Mouse (Mus musculus) NIH3T3 (cell line): ENCODE data around the gene Impg2.

Experiments
- DNase-seq: peaks from one replicate; pipeline ENCODE4 v3.0.0-alpha.2; 2012; ENCODE audit warnings: low read depth

Impg2 gene

GRCm38 (mm10) chr16:56204051-56204450, at the start of gene Impg2:
TSS of gene Impg2 (plus strand) at chr16:56204313.
- no peak for DNase-seq

- DNase-seq = peak; percentile 56
Observed at GRCm38 (mm10) chr16:56163466-56163865, 40.6 kb upstream of the Impg2 start.

DNA sequence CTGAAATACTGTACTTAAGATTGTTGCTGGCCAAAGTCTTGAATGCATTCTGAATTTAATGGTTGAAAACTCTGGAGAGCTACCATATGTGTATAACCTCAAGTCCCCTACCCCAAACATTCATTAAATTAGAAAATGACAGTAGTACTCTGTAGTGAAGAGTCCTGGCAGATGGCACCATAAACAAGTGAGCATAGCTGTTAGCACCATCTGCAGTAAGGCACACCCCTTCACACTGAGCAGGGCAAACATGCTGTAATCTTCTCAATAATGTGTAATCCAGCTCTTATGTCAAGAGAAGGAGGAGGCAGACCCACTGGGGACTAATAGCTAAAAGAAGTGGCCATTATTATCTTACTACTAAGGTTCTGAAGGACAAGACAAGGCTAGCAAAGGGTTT, 33.9 kb upstream of the Impg2 start:
- DNase-seq = no peak

- DNase-seq = peak; percentile 9
Observed at GRCm38 (mm10) chr16:56175867-56176581, 28.1 kb upstream of the Impg2 start.

- DNase-seq = no peak
Observed at GRCm38 (mm10) chr16:56186863-56187262, 17.2 kb upstream of the Impg2 start.

- no peak for DNase-seq
Observed at GRCm38 (mm10) chr16:56188198-56188597, 15.9 kb upstream of the Impg2 start.

- no peak for DNase-seq
Observed at GRCm38 (mm10) chr16:56212740-56213139, 8.6 kb downstream of the Impg2 start.

- no peak for DNase-seq
Observed at GRCm38 (mm10) chr16:56227686-56228085, 23.6 kb downstream of the Impg2 start.

DNA sequence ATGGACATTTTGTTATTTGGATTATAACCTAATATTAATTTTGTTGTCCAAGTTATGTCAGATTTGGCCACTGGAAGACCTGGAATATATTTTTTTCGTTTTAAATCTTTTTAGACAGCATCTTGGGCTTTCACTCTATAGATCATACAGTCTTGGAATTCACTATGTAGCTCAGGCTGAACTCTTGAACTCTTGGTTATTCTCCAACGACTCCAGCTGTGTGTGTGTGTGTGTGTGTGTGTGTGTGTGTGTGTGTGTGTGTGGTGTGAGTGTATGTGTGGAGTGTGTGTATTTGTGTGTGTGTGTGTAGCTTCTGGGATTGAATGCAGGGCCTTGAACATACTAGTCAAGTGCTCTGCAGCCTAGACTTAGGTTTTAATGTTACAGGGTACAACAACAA, 25.3 kb downstream of the Impg2 start:
- DNase-seq = no peak

DNA sequence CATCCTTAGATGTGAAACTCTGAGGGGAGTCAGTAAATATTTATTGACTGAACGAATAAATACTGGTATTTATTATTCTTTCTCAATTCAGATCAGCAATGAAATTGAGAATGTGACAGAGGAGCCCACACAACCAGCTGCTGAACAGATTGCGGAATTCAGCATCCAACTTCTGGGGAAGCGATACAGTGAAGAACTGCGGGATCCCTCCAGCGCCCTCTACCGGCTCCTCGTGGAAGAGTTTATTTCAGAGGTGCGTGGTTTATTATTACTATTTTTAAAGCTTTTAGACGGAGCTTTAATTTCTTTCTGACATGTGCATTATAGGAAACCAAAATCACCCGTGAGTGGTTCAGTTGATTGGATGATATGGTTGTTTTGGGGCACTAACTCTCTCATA, 27.2 kb downstream of the Impg2 start:
- DNase-seq = peak; percentile 21

DNA sequence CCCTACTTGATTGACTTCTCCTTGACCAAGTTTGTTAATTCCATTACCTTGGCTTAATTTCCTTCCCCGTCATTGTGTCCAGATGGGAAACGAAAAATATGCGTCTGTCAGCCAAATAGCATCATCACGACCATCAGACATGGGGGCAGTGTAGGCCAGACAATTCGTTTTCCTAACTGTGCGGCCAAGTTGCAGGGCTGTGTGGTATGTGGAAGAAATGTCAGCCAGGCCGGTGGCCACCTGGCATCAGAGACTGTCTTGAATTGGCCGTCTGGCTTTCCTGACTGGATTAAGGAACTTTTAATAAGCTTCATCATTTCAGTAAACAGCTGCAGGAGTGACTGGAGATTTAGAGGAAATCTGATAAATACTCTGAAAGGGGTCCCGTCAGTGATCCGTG, 28.6 kb downstream of the Impg2 start:
- DNase-seq = no peak

GRCm38 (mm10) chr16:56246031-56246430, 41.9 kb downstream of the Impg2 start:
- DNase-seq = peak; percentile 38

DNA sequence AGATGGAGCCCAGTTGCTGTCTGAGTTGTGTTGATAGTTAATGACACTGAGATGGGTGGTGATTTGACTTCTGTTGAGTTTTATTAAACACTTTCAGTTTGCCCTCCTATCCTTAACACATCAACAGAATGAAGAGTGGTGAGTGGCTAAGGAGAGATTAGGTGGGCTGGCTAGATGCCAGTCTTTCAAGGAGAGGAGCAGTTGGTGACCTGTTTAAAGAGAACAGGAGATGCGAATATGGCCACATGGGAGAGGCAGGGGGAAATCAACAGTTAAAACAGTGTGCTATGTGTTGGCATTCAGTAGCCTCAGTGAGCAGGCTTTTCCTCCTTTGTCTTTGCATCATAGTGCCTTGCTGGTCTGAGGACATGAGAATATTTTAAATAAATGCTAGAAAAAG, 69.8 kb downstream of the Impg2 start:
- no peak for DNase-seq

GRCm38 (mm10) chr16:56279060-56279459, 74.9 kb downstream of the Impg2 start:
- DNase-seq = no peak

DNA sequence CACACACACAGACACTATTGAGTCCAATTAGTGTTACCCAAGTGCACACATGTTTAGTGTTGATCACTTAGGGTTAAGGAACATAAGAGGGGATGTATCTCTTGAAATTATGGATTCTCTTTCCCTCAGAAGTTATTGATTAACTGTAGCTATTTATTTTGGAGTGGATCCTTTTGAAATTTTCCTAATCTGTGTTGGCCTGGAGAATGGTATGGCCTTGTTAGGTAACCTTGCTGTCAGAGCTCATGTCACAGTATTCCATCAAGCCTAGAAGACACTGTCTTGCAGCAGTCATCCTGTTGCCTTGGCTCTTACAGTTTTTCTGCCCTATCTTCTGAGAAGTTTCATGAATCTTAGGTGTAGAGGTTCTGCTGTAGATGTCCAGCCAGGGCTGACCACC, 75.6 kb downstream of the Impg2 start:
- no peak for DNase-seq

GRCm38 (mm10) chr16:56281336-56281735, 77.2 kb downstream of the Impg2 start:
- DNase-seq = no peak

DNA sequence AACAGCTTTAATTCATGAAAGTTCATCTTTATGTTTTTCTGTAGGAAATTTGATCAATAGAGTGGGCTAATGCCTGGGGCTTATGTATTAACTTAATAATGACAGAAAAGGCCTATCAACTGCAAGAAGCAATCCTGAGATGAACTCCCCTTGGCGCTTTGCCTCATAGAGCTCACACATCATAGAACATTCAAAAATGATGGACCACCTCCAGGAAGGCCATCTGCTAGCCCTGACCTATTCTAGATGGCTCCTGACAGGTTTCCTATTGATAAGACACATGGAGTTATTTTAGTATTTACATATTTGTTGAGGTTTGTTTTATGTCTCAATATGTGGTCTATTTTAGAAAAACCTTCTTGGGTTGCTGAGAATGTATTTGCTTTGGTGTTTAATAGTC, 79.2 kb downstream of the Impg2 start:
- no peak for DNase-seq

DNA sequence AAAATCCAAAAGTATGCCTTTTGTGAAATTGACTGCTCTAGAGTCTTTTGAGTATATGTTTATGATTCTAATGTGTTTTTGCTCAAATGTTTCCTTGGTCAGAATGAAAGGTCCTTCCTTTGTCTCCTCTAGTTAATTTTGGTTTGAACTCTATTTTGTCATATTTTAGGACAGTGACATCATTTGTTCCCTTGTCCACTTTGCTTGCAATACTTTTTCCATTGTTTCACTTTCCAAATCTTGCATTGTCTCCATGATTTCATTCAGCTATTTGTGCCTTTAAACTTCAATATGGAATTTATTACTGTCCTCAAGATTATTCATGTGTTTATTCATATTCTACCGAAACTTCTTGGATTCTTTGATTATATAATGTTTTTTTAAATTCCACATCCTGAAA, 79.8 kb downstream of the Impg2 start:
- DNase-seq = no peak

DNA sequence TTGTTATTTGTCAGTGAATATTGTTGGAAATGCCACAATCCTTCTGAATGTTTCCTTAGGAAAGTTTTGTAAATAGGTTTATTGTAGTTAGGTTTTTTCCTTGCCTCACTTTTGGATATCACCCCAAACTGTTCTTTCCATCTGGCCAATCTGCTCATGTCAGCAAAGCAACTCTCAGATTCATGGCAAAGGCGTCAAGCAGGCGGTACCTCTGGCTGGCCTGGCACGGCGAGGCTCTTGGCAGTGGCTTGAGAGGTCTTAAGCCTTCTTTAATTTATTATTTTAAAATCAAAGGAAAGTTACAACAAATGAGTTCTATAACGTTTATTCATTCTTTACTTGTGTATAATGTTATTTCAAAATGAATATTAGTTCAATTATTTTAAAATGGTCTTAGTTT, 82.0 kb downstream of the Impg2 start:
- no peak for DNase-seq

GRCm38 (mm10) chr16:56286977-56287376, 82.9 kb downstream of the Impg2 start:
- no peak for DNase-seq

DNA sequence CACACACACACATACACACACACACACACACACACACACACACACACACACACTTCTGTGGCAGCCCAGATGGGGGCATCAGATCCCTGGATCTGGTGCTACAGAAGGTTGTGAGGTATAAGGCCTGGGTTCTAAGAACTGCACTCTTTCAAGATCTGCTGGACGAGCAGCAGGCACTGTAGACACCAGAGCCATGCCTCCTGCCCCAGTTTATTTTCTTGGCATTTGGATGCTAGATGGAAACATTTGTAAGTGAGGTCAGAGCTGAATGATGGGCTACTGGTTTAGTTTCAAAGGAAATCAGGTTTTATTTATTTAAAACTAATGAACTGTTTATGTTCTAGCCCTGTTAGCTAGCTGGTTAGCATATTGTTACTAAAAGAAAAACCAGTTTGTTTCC, 90.8 kb downstream of the Impg2 start:
- no peak for DNase-seq

- no peak for DNase-seq
Observed at GRCm38 (mm10) chr16:56295888-56296648, 92.0 kb downstream of the Impg2 start.

DNA sequence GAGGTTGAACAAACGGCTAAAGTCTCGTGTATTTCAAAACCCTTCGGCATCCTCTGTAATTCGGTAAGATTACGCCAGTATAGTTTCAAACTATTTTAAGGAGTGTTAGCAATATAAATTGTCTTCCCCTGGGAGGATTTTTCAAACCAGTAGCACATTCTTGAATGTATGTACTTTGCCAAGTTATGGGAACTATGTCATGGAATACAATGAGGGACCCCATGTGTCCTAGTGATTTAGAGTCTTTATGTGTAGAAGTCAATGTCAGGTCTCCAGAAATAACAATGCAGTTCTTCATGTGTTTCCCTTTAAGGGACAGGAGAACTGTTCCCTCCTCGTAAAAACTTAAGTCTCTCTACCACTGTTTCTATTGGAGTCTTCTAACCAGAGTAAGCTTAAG, 94.1 kb downstream of the Impg2 start:
- no peak for DNase-seq

DNA sequence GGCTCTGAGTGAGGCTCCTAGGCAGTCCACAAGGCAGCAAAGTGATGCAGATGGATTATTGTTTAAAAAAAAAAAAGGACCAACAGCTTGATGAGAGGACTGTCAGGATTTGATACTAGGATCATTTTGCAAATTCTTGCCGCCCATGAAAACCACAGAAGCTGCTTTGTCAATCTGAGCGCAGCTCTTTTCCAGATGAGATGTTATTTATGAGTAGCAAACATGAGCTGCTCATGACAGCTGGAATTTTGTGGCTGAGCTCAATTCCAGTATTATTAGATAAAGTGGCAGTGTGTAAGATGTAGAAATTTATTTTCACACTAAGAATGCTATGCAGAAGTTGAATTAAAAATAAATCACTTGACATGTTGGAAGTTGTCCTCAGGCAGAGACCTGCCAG, 94.7 kb downstream of the Impg2 start:
- DNase-seq = peak; percentile 3
